Mouse (Mus musculus): ENCODE measurements around the gene Hemk1. TPM values are rescaled to one million over a fixed set of nuclear protein-coding genes. Genes with fewer than 3 reads are reported as not detected.

Hemk1 gene
- total RNA-seq, 2 experiments from 2014 or later, result 22.3 to 22.6 TPM

DNA sequence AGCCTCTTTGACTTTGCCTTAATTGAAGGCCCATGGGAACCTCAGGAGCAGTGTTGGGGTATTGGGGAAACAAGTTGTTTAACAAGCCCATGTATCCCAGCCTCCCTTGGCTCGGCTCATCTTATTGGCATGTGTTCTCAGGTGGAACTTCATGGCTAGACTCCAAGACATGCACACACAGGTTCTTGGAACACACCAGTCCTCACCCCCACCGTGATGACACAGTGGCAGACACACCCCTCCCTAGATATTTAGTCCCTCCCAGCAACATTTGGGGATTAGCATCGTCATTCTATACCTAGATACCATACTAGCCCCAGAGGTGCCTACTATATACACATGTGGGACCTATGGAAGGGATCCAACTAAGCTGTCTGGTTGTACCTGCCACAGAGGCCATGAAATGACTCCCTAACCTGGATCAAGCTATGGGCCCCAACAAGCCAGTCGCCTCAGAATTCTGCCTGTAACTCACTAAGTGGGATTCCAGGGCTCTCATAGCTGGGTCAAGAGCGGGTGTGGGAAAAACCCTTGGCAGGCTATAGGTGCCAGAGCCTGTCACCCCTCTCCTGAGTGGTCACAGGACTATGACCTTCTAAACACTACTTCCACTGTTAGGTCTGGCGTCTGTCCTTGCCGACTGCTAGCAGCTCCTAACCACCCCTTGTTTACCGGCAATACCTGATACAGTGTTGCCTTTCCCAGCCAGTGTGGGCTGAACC is 39.9 kb downstream of the Hemk1 start:
- DNase-seq, result peak in 1 of 2 experiments; percentile 53
- intact Hi-C loops (cut with DNase I), result no loop called here

DNA sequence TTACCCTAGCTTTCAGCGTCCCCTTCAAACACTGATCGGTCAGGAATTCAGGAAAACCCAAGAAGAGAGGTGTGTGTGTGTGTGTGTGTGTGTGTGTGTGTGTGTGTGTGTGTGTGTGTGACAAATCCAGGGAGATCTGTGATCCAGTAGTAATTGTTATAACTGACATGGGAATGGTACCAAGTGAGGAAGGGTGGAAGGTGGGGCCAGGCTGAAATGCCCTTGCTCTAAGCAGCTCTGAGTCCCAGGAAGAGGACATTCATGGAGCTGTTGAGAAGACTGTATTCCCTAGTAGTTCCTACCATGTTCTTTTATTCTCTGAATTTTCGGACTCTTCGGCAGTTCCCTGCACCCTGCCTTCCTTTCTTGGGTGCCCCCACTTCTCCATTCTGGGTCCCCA is 40.5 kb downstream of the Hemk1 start:
- no peak for DNase-seq
- intact Hi-C loops (cut with DNase I), result no loop called here

DNA sequence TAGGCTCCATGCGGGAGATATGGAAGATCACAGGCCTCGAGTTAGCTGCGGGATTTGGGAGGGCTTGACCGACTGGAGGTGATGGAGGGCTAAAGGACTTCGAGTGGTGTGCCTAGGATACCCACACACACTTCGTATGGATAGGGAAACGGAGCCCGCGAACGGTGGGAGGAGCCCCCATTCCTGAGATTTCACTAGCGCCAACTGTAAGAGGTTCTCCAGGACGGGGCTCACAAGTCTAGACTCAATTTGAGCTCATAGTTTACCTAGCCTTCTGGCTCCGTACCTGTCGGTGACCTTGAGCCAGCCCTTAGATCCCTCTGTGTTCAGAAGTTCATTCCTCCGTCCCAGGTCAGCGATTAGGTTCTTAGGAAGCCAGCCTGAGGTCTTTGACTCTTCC is 41.1 kb downstream of the Hemk1 start:
- no peak for DNase-seq
- intact Hi-C loops (cut with DNase I), result no loop called here

DNA sequence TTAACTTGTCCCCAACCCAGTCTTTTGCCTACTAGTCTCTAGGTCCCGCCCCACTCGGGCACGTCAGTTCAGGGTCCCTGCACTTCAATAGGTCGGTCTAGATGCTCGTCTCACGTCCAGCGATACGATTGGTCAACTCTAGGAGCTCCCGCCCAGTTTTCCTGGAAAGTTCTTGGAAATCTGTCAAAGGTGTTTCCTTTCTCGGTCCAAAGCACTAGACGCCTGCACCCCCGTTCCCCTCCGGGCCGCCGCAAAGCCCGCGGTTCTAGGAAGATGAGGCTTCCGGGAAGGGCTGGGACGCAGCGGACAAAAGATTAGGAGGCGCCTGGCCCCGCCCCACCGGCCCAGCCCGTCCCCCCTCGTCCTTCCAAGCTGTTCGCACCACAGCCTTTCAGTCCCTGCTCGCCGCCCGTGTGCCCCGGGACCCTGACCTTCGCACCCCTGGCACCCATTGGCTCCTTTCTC is 41.6 kb downstream of the Hemk1 start:
- intact Hi-C loops (cut with DNase I), result no loop called here
- DNase-seq, result peak; percentile 97 to 98

DNA sequence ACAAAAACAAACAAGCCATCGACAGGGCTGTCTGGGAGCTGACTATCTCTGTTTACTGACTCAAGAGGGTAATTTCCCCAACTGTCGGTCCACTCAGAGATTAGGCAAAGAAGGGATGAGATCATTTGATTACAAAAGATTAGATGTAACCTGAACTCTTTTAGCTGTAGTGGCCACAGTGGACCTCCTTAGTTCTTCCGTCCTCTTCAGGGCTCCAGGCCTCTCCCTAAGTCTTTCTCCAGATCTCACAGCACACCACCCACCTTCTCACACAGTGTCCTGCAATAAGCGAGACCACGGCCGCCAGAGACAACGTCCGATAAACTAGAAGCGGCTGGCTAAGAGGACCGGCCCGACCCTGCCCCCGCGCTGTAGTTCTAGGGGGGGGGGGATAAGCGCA is 42.1 kb downstream of the Hemk1 start:
- intact Hi-C loops (cut with DNase I), result no loop called here
- DNase-seq, result no peak

DNA sequence AAGGTAGTCTGAATTCAATTTTAAA is 42.3 kb downstream of the Hemk1 start, which contains the start of gene Cish:
Gene Cish, plus strand, starts transcription at position 11 of the 25 bp plus-strand sequence.
- no peak for DNase-seq
- intact Hi-C loops (cut with DNase I), result no loop called here

DNA sequence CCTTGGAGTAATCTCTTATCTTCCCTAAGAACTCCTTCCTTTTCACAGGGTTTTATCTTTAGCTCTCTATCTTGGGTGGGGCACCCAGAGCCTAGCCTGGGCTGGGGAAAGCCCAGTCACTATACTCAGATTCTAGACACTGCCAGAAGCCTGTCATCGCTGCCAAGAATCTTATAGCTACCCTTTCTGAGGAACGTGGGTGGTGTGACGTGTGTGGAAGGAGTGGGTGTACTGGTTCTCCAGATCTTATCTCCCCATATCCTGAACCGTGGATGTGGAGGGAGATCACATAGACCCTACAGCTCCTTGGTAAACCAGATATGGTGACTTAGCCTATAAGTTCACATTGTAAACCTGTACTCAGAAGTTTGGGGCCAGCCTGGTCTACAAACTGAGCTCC is 42.5 kb downstream of the Hemk1 start:
- intact Hi-C loops (cut with DNase I), result no loop called here
- no peak for DNase-seq

DNA sequence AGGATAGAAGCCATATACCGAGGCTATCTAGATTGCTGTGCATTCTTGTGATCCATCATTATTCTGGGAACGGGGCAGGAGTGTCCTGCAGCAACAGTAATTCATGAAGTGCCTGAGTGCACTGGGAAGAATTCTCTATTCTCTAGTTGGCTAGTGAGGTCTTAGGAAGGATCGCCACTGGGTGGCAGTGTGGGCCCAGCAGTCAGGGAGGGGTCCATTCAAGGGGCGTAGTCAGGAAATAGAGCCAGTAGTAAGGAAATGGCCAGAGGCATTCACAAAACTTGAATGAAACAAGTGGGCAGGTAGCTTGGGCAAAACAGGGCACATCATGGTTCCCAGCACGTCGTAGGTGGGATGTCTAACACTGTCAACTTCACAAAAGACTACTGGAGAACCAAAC is 43.9 kb downstream of the Hemk1 start:
- DNase-seq, result peak; percentile 85 to 90
- intact Hi-C loops (cut with DNase I), result loop anchor here (1.0 to 5.0 kb wide), 4 partner anchors 42 to 607 kb away; partner anchors contain the start of gene Tex264

DNA sequence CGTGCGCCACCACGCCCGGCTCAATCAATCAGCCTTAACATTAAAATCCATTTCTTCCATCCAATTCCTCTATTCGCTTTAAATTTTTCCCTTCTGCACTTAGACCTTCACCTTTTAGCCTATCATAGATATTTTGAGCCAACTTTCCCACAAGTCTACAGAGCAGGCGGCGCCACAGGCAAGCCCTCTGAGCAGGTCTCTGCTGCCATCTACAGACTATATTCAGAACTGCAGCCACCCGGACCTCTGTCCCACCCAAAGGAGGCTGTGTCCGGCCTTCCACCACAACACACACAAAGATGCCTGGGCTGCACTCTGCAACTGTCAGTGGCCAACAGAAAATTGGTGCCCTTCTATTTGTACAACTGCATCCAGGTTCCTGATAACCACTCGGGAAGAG is 47.3 kb downstream of the Hemk1 start:
- DNase-seq, result peak; percentile 92 to 94
- intact Hi-C loops (cut with DNase I), result loop anchor here (1.0 to 5.0 kb wide), 6 partner anchors 44 to 604 kb away; partner anchors contain the start of gene Tex264

DNA sequence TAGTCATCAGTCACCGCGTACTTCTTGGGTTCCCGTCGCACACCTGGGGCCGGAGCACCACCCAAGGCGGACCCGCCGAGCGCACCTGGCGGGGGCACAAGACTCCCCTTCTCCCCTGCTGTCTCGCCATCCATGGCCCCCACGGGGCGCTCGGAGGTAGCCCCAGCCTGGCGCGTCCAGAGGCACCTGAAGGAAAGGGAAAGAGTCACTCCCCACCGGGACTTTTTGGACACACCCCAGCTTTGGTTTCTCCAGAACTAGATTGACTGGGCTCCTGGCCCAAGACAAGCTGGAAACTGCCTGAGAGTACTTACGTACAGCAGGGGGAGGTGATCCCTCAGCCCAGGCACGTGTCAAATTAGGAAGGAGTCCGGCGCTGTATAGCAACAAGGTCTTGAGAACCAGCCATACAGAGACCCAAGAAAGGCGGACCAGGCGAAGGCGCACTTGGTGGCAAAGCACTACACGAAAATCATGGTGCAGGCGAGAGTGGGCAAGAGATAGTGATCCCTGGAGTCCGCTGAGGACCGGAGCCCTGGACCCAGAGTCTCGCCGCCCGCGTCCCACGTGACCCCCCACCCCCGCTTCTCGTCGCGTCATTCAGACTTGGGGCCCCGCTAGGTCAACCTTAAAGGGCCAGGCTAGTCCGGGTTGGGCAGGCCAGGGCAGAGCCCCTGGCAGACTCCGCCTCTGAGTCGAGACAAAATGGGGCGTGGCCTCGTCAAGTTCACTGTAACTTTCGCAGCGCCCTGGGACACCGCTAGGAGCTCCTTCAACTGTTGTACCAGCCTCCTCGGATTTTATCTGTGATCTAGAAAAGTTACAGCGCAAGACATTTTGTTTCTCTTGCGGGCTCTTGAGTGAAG is 48.7 kb downstream of the Hemk1 start, which contains the start of gene Mapkapk3:
Gene Mapkapk3, minus strand, starts transcription at position 667 of the 866 bp plus-strand sequence.
- intact Hi-C loops (cut with DNase I), result loop anchor here (2.0 to 5.0 kb wide), 6 partner anchors 35 to 602 kb away; partner anchors contain the start of genes Dock3 and Tex264
- DNase-seq, result peak; percentile 85

DNA sequence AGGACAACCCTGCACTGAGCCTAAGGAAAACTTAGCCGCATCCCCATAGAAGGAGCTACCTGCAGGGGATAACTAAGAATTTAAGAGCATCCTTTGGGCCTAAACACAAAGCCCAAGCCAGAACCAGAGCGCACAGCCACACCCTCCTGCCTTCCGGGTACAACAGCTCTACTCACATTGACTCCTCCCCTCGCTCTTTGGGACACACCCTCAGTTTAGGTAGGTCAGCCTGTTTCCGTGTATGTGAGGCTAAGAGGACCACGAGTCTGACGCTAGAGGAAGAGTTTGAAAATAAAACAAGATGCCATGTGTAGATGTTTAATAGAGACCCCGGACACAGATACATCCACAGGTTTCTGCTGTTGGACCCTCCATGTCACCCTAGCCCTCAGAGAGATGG is 49.4 kb downstream of the Hemk1 start:
- intact Hi-C loops (cut with DNase I), result loop anchor here (2.0 to 5.0 kb wide), 2 partner anchors 34 to 56 kb away; partner anchors contain the start of gene Dock3
- no peak for DNase-seq

DNA sequence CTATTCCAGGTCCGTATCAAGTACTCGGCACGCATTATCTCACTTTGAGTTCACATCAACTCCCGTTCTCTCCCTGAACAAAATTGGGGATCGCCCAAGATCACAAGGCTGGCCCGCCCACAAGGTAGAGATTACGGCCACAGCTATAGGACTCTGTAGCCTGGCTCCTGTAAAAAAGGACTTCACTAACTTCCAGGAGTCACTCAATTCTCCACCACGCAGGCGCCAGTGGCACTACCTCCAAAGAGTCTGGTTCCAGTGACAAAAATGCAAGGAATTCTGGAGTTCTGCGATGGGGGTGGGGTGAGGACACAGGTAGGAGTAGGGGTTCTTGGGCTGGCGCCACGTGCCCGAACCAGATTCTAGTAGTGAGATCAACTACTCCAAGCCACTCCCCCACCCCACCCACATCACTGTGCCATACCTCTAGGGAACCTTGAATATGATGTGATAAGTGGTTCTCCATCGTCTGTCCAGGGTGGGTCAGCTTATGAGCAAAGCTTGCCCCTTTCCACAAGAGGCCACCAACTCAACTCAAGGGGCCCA is 50.0 kb downstream of the Hemk1 start:
- DNase-seq, result no peak
- intact Hi-C loops (cut with DNase I), result loop anchor here (2.0 to 5.0 kb wide), 2 partner anchors 33 to 56 kb away; partner anchors contain the start of gene Dock3

DNA sequence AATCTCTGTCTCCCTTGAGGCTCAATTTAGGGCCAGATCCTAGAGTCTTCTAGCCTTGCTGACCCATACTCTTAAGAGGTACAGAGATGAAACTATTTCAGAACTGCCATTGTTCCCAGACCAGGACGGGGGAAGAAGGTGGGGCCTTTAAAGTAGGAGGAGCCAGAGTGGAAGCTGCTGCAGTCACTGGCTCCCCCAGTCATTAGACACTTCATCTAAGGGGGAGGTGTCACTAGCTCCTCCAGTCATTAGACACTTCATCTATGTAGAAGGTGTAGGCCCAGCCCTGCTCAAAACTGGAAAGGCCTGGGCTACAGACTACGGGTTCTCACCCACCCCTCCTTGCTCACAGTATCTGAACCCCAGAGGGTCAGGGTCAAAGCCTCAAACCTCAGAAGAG is 50.9 kb downstream of the Hemk1 start:
- no peak for DNase-seq
- intact Hi-C loops (cut with DNase I), result loop anchor here (5.0 kb wide), 1 partner anchor 55 kb away; the partner anchor contains the start of gene Dock3

DNA sequence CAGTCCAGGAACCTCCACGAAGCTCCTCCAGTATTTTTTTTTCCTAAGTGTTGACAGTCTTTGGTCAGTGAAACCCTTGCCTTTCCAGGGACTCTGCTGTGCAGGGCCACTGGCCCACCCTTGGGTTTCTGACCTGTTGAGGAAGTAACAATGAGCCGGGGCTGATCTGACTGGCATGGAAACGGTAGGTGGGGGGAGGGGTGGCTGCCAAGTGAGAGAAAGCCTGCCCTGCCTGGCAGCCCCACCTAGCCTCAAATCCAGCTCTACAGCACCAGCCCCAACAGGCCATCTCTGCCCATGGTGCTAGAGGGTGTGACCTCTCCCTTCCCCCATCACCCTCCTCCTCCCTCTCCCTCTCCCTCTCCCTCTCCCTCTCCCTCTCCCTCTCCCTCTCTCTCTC is 53.1 kb downstream of the Hemk1 start:
- intact Hi-C loops (cut with DNase I), result loop anchor here (5.0 kb wide), 1 partner anchor 53 kb away; the partner anchor contains the start of gene Dock3
- no peak for DNase-seq

DNA sequence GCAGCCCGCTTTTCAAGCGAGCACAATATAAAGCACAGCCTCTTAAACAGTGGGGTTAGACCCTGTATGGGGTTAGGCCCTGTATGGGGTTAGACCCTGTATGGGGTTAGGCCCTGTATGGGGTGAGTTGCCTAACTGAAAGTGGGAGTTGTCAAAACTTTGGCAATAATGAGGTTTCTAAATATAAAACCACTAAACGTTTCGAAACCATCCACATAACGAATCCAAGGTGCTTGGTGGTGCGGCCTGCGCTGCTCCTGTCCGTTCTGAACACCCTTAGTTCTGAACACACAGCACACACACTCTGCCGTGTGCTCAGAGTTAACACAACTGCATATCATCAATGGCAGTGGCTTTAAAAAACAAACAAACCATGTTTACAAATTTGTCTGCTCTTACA is 55.2 kb downstream of the Hemk1 start:
- no peak for DNase-seq
- intact Hi-C loops (cut with DNase I), result no loop called here

DNA sequence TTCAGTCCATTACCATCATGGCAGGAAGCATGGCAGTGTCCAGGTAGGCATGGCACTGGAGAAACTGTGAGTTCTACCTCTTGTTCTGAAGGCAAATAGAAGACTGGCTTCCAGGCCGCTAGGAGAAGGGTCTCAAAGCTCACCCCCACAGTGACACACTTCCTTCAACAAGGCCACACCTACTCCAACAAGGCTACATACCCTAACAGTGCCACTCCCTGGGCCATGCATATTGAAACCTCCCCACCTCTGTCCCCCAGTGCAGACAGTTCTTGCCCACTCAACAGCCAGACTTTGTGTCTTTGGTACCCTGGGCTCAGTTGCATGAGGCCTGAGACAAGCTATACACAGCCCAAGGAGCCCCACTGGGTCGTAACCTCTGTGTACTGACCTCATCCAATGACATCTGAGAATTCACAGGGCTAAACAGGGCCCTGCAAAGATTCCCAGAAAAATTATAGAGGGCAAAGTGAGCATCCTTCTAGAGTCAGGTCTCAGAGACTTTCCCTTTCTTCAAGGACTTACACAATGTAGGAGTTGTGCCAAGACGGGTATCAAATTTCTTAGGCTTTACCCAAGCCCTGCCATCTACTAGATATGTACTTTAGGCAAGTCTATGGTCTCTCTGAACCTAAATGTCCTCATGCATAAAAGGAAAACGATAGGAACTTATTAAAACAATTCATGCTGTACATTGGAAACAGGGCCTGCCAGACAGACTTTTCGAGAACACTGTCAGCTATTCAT is 56.7 kb downstream of the Hemk1 start:
- no peak for DNase-seq

DNA sequence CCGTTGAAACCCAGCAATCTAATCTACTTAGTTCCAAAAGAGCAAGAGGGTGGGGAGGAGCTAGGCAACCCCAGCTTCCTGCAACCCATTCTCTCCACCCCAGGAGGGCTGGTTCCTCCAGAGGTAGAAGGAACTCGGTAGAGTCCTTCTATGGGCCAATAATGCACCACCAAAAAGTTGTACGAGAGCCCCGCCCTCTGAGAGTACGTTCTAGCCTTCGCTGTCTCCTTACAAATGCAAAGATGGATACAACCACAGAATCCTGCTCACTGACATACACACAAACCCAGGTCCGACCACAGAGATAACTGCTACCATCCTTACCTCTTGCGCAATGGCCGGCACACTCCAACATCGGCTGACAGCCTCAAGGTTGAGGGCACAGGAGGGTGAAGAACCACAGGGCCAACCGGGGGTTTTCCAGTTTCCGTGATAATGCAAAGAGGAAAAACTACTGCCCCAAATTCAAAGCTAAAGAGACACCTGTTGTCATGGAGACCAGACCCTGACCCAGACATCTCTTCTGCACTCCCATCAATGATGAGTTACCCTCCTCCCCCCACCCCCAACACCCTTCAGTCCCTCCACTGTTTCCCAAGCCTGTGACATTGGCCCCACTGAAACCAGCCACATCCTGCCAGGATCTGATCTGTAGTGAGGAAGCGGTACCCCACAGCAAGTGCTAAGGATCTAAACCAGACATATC is 57.7 kb downstream of the Hemk1 start:
- DNase-seq, result no peak
- intact Hi-C loops (cut with DNase I), result no loop called here

More for the DNA sequence above, 56.7 kb downstream of the Hemk1 start:
- intact Hi-C loops (cut with DNase I), result no loop called here

DNA sequence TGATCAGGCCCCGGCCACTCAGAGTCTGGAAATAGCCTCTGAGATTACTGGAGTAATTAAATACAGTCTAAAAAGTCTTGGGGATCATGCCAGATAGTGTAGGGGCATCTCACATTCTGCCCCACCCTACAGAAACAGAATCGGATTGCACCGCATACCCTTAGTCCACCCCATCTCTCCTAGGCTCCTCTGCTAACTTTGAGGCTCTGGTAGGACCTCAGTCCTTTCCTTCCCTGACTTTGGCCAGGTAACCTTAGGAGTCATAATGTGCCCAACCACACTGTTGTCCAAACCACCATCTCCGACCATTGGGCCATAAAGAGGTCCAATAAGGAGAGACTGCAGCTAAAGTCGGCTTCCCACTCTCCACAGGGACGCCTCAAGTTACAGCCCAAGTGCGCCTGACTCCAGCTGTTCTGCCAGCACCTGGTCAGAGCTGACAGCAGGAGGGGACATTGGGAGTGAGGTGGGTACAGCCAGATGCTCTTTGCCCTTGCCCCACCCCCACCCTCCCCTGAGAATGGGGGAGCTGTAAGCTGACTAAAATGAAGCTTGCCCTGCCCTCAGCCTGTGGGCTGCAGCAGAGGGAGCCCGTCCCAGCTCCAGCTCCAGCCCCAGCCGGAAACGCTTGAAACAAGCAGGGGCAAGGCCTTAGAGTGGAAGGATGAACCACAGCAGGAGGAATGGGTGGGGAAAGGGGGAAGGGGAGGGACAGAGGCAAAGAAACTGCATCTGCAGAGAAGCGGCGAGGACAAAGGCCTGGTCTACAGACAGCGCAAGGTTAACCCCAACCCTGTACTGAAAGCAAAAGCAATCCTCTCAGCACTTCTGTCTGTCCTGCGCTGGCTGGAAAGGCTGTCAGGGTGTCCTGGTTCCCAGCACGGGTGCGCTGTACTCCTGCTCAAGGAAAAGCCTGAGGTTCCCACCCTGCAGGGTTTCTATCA is 58.5 kb downstream of the Hemk1 start:
- peak in 1 of 2 experiments; percentile 17 for DNase-seq
- intact Hi-C loops (cut with DNase I), result loop anchor here (5.0 kb wide), 1 partner anchor 112 kb away; no protein-coding TSS in a partner anchor

All from heart, postnatal 36 days (tissue).